8 mouse cellular contexts compared by ENCODE assay signal in genomic region chr14:99141786-99142633, GRCm38 (mm10). TPM values are rescaled to one million over a fixed set of nuclear protein-coding genes. Genes with fewer than 3 reads are reported as not detected.
DNase-seq lines count a peak whose midpoint lies in the region; ATAC-seq lines count a peak whose summit lies in the region.

No protein-coding gene starts in this region.

- 26% methylated on average over 15 of the region's 15 CpGs for WGBS in heart, embryonic 15.5 days
- WGBS in liver, embryonic 11.5 days: 36% methylated on average over 15 of the region's 15 CpGs
- WGBS in stomach, embryonic 14.5 days: 21% methylated on average over 15 of the region's 15 CpGs

- H3K27me3 ChIP-seq in heart, embryonic 15.5 days: no peaks in the 10 kb centered on the region
- H3K27me3 ChIP-seq in liver, embryonic 11.5 days (replicated peaks; ENCODE audit: control insufficient read depth, insufficient read depth, low read length): no peaks in the 10 kb centered on the region
- no peaks in the 10 kb centered on the region for H3K27me3 ChIP-seq in stomach, embryonic 14.5 days (ENCODE audit: control insufficient read depth, insufficient read depth, low read length)

- no peak overlapping the region for H3K27ac ChIP-seq in heart, embryonic 15.5 days
- no peak overlapping the region for H3K27ac ChIP-seq in liver, embryonic 11.5 days (ENCODE audit: low read depth, low read length)
- no peak overlapping the region for H3K27ac ChIP-seq in stomach, embryonic 14.5 days (ENCODE audit: low read length)

- H3K4me3 ChIP-seq in heart, embryonic 15.5 days: no peak overlapping the region
- no peak overlapping the region for H3K4me3 ChIP-seq in liver, embryonic 11.5 days (ENCODE audit: low read depth, low read length)
- no peak overlapping the region for H3K4me3 ChIP-seq in stomach, embryonic 14.5 days (ENCODE audit: low read depth, low read length)

- no peaks in the 10 kb centered on the region for H3K9me3 ChIP-seq in heart, embryonic 15.5 days (replicated peaks)
- no peaks in the 10 kb centered on the region for H3K9me3 ChIP-seq in liver, embryonic 11.5 days (ENCODE audit: control insufficient read depth, low read length)
- no peaks in the 10 kb centered on the region for H3K9me3 ChIP-seq in stomach, embryonic 14.5 days (ENCODE audit: control insufficient read depth, low read depth, low read length)

- H3K9ac ChIP-seq in heart, embryonic 15.5 days: no peak overlapping the region
- no peak overlapping the region for H3K9ac ChIP-seq in liver, embryonic 11.5 days (ENCODE audit: low read depth, low read length)
- no peak overlapping the region for H3K9ac ChIP-seq in stomach, embryonic 14.5 days (replicated peaks; ENCODE audit: low read depth, low read length)

- peak; percentile 69 for DNase-seq in brain, embryonic 18.5 days (ENCODE audit: low read depth, low spot score)
- DNase-seq in kidney, postnatal 10 days: peak; percentile 91
- DNase-seq in liver, embryonic 11.5 days (ENCODE audit: low spot score): peak; percentile 63
- peak; percentile 83 for DNase-seq in neural tube, embryonic 10.5 days (ENCODE audit: extremely low spot score, low spot score)

- H3K4me2 ChIP-seq in heart, embryonic 15.5 days: no peak overlapping the region
- no peak overlapping the region for H3K4me2 ChIP-seq in liver, embryonic 11.5 days
- H3K4me2 ChIP-seq in stomach, embryonic 14.5 days (replicated peaks; ENCODE audit: low read depth, low read length): no peak overlapping the region

- peak; percentile 91 for ATAC-seq in CD4-positive, CD25-positive, alpha-beta regulatory T cell, adult 4 months
- peak; percentile 92 for ATAC-seq in erythroid progenitor cell, adult 5-6 weeks (replicated peaks; ENCODE audit: low FRiP score, poor library complexity, severe bottlenecking)
- peak; percentile 58; the same call in 1 of the 2 replicates for ATAC-seq in heart, embryonic 15.5 days (replicated peaks; ENCODE audit: insufficient number of reproducible peaks, insufficient read depth, low FRiP score, low read depth)
- ATAC-seq in liver, embryonic 11.5 days (replicated peaks; ENCODE audit: low FRiP score): peak; percentile 85
- peak; percentile 76; the same call in 1 of the 2 replicates for ATAC-seq in stomach, embryonic 14.5 days (ENCODE audit: insufficient number of reproducible peaks, insufficient read depth, low FRiP score, low read depth)

- H3K4me1 ChIP-seq in heart, embryonic 15.5 days (replicated peaks): no peaks in the 10 kb centered on the region
- H3K4me1 ChIP-seq in liver, embryonic 11.5 days (replicated peaks; ENCODE audit: control insufficient read depth, insufficient read depth, low read length): no peaks in the 10 kb centered on the region
- no peaks in the 10 kb centered on the region for H3K4me1 ChIP-seq in stomach, embryonic 14.5 days (ENCODE audit: control insufficient read depth, insufficient read depth, low read length)

- H3K36me3 ChIP-seq in heart, embryonic 15.5 days: peaks cover 5% of the 10 kb centered on the region; the same call in 1 of the 2 replicates
- H3K36me3 ChIP-seq in liver, embryonic 11.5 days (ENCODE audit: control insufficient read depth, insufficient read depth, low read length): no peaks in the 10 kb centered on the region; the same call in 1 of the 2 replicates
- H3K36me3 ChIP-seq in stomach, embryonic 14.5 days (ENCODE audit: control insufficient read depth, insufficient read depth, low read length): peaks cover 2% of the 10 kb centered on the region

RNA-seq across cellular contexts. Expression of gene Dis3, which starts 42.4 kb away (rescaled TPM):
- 1 to 10 TPM; 5.7 to 9.4 TPM for polyA plus RNA-seq in CD4-positive, CD25-positive, alpha-beta regulatory T cell, adult 4 months (2017; shearing (Covaris generic))
- 16.8 and 23.1 TPM in 2 replicates for total RNA-seq in erythroid progenitor cell, adult 5-6 weeks (2015; ENCODE audit: low replicate concordance)
- 20.0 and 47.0 TPM in 2 replicates for total RNA-seq in erythroid progenitor cell, adult 5-6 weeks (2017; ENCODE audit: low replicate concordance)
- polyA plus RNA-seq in heart, embryonic 15.5 days (2015; fragmentation: Nextera tagmentation; extraction: Ambion mirVana): 17.5 and 19.8 TPM in 2 replicates
- 44.6 and 50.5 TPM in 2 replicates for polyA plus RNA-seq in liver, embryonic 11.5 days (2014; fragmentation: Nextera tagmentation; extraction: Ambion mirVana)
- 40.3 and 41.5 TPM in 2 replicates for polyA plus RNA-seq in stomach, embryonic 14.5 days (2014; fragmentation: Nextera tagmentation; extraction: Ambion mirVana)

RNA-seq across cellular contexts. Expression of gene Pibf1, which starts 42.8 kb away (rescaled TPM):
- polyA plus RNA-seq in CD4-positive, CD25-positive, alpha-beta regulatory T cell, adult 4 months (2017; shearing (Covaris generic)): 10 to 100 TPM; 28.1 to 30.4 TPM
- total RNA-seq in erythroid progenitor cell, adult 5-6 weeks (2015; ENCODE audit: low replicate concordance): 14.4 and 28.9 TPM in 2 replicates
- total RNA-seq in erythroid progenitor cell, adult 5-6 weeks (2017; ENCODE audit: low replicate concordance): 29.8 and 39.6 TPM in 2 replicates
- polyA plus RNA-seq in heart, embryonic 15.5 days (2015; fragmentation: Nextera tagmentation; extraction: Ambion mirVana): 11.9 and 13.6 TPM in 2 replicates
- 15.9 and 17.8 TPM in 2 replicates for polyA plus RNA-seq in liver, embryonic 11.5 days (2014; fragmentation: Nextera tagmentation; extraction: Ambion mirVana)
- 21.5 and 21.6 TPM in 2 replicates for polyA plus RNA-seq in stomach, embryonic 14.5 days (2014; fragmentation: Nextera tagmentation; extraction: Ambion mirVana)
